Mouse (Mus musculus) forebrain, postnatal 0 days (tissue): ENCODE measurements around the gene Gpr183. TPM values are rescaled to one million over a fixed set of nuclear protein-coding genes. Genes with fewer than 3 reads are reported as not detected.

Experiments used
- ATAC-seq: fragments of 200-750 bp; cut with Nextera tagmentation; 2 replicates; pipeline ENCODE4 v1.8.0; 2017; ENCODE audit warnings: mild to moderate bottlenecking, moderate library complexity
- DNase-seq: peaks from one replicate; pipeline ENCODE4 v3.0.0-alpha.2; 2015
- H3K27ac ChIP-seq: fragments of 300-500 bp; sonication (generic); 2 replicates; pipeline ENCODE4 v1.5.1; 2014; ENCODE audit warnings: low read depth, mild to moderate bottlenecking, antibody characterized with exemption, low read length, moderate library complexity, mixed read lengths
- H3K27me3 ChIP-seq: fragments of 300-500 bp; sonication (generic); 2 replicates; pipeline ENCODE4 v1.6.1; 2014; ENCODE audit warnings: mild to moderate bottlenecking, low read length, mixed read lengths; ENCODE audit not compliant: insufficient read depth
- H3K36me3 ChIP-seq: fragments of 300-500 bp; sonication (generic); 2 replicates; pipeline ENCODE4 v1.6.1; 2014; ENCODE audit warnings: mild to moderate bottlenecking, moderate library complexity; ENCODE audit not compliant: insufficient read depth
- H3K4me1 ChIP-seq: fragments of 300-500 bp; sonication (generic); 2 replicates; pipeline ENCODE4 v1.6.1; 2014; ENCODE audit warnings: antibody characterized with exemption; ENCODE audit not compliant: insufficient read depth
- H3K4me2 ChIP-seq: fragments of 300-500 bp; sonication (generic); 2 replicates; pipeline ENCODE4 v1.6.1; 2014; ENCODE audit warnings: low read depth, mild to moderate bottlenecking, moderate library complexity
- H3K4me3 ChIP-seq: fragments of 300-500 bp; sonication (generic); 2 replicates; pipeline ENCODE4 v1.5.1; 2014; ENCODE audit warnings: low read depth, low read length, mixed read lengths
- H3K9ac ChIP-seq: fragments of 300-500 bp; sonication (generic); 2 replicates; pipeline ENCODE4 v1.6.1; 2014; ENCODE audit warnings: mild to moderate bottlenecking
- H3K9me3 ChIP-seq: fragments of 300-500 bp; sonication (generic); 2 replicates; pipeline ENCODE4 v1.6.1; 2016; ENCODE audit warnings: low read length
- CTCF ChIP-seq: sonication (generic); IDR thresholded peaks from 2 replicates; pipeline ENCODE4 v1.5.1; 2016; ENCODE audit warnings: antibody characterized with exemption, control low read depth, low read depth
- WGBS: fragments of 180-500 bp; shearing (Covaris S2); extraction: QIAGEN DNeasy Blood & Tissue Kit; methylation state at CpG from one replicate; pipeline ENCODE4 v1.1.7; 2014; 5-methylcytosine and 5-hydroxymethylcytosine counted together
- polyA plus RNA-seq: library from polyadenylated mRNA; unstranded; fragments of >200 nt; fragmentation: Nextera tagmentation; extraction: Ambion mirVana; gene quantifications from 2 replicates; pipeline ENCODE4 v1.2.1, GENCODE M21; 2015
- total RNA-seq: library from RNA; depleted of rRNA; stranded (reverse); fragments of >200 nt; gene quantifications from 2 replicates; pipeline ENCODE4 v1.2.3, GENCODE M21; 2014

Gpr183 gene
- total and polyA plus RNA-seq, 2 experiments from 2014 or later = 0.52 to 0.74 TPM

GRCm38 (mm10) chr14:121939582-121939981 is 25.4 kb downstream of the Gpr183 start:
- 97% methylated on average over 3 of the region's 3 CpGs for WGBS
- no peak for TF ChIP-seq CTCF
- ATAC-seq (no peak), DNase-seq (no peak)
- Histone ChIP-seq H3K9ac (no peak overlapping the region), H3K4me2 (no peak overlapping the region), H3K9me3 (peaks cover 5% of the 10 kb centered on the region; the same call in 1 of the 2 replicates), H3K36me3 (no peaks in the 10 kb centered on the region), H3K27ac (no peak overlapping the region), H3K27me3 (no peaks in the 10 kb centered on the region), H3K4me3 (no peak overlapping the region), H3K4me1 (no peaks in the 10 kb centered on the region)

- Histone ChIP-seq H3K4me3 (no peak overlapping the region), H3K36me3 (peaks cover 6% of the 10 kb centered on the region), H3K27ac (no peak overlapping the region), H3K27me3 (no peaks in the 10 kb centered on the region), H3K9me3 (peaks cover 5% of the 10 kb centered on the region; the same call in 1 of the 2 replicates), H3K4me1 (no peaks in the 10 kb centered on the region), H3K9ac (no peak overlapping the region), H3K4me2 (no peak overlapping the region)
- WGBS = 95% methylated on average over 11 of the region's 11 CpGs
- no peak for ATAC-seq
- no peak for DNase-seq
- no peak for TF ChIP-seq CTCF
Observed at GRCm38 (mm10) chr14:121938256-121939191, 26.5 kb downstream of the Gpr183 start.

- no peaks in the 10 kb centered on the region for H3K27me3 ChIP-seq
- H3K36me3 ChIP-seq = peaks cover 6% of the 10 kb centered on the region
- DNase-seq (no peak), ATAC-seq (no peak)
- no peak overlapping the region for H3K27ac ChIP-seq
- no peak overlapping the region for H3K4me2 ChIP-seq
- no peak overlapping the region for H3K4me3 ChIP-seq
- WGBS = 86% methylated on average over 11 of the region's 11 CpGs
- peaks cover 5% of the 10 kb centered on the region; the same call in 1 of the 2 replicates for H3K9me3 ChIP-seq
- no peak overlapping the region for H3K9ac ChIP-seq
- no peaks in the 10 kb centered on the region for H3K4me1 ChIP-seq
- TF ChIP-seq CTCF = no peak
Observed at GRCm38 (mm10) chr14:121937601-121938255, 27.3 kb downstream of the Gpr183 start.

GRCm38 (mm10) chr14:121936856-121937255 is 28.1 kb downstream of the Gpr183 start:
- 84% methylated on average over 8 of the region's 8 CpGs for WGBS
- H3K27ac ChIP-seq = no peak overlapping the region
- no peak overlapping the region for H3K9ac ChIP-seq
- H3K4me1 ChIP-seq = no peaks in the 10 kb centered on the region
- H3K36me3 ChIP-seq = peaks cover 6% of the 10 kb centered on the region
- peaks cover 5% of the 10 kb centered on the region; the same call in 1 of the 2 replicates for H3K9me3 ChIP-seq
- no peak overlapping the region for H3K4me3 ChIP-seq
- H3K4me2 ChIP-seq = no peak overlapping the region
- no peaks in the 10 kb centered on the region for H3K27me3 ChIP-seq
- no peak for DNase-seq
- TF ChIP-seq CTCF = no peak
- ATAC-seq = no peak

- no peak overlapping the region for H3K4me2 ChIP-seq
- no peak overlapping the region for H3K9ac ChIP-seq
- no peak for DNase-seq
- H3K36me3 ChIP-seq = peaks cover 6% of the 10 kb centered on the region
- no peak overlapping the region for H3K27ac ChIP-seq
- ATAC-seq = no peak
- H3K4me3 ChIP-seq = no peak overlapping the region
- H3K4me1 ChIP-seq = no peaks in the 10 kb centered on the region
- no peak for TF ChIP-seq CTCF
- H3K27me3 ChIP-seq = no peaks in the 10 kb centered on the region
- whole genome bisulfite sequencing = 95% methylated on average over 4 of the region's 4 CpGs
- H3K9me3 ChIP-seq = peaks cover 5% of the 10 kb centered on the region; the same call in 1 of the 2 replicates
Observed at GRCm38 (mm10) chr14:121936356-121936755, 28.6 kb downstream of the Gpr183 start.

GRCm38 (mm10) chr14:121934597-121934946 is 30.4 kb downstream of the Gpr183 start:
- DNase-seq = no peak
- H3K36me3 ChIP-seq = peaks cover 6% of the 10 kb centered on the region
- H3K27ac ChIP-seq = no peak overlapping the region
- H3K4me1 ChIP-seq = no peaks in the 10 kb centered on the region
- WGBS = 96% methylated on average over 5 of the region's 5 CpGs
- H3K9ac ChIP-seq = no peak overlapping the region
- no peak for TF ChIP-seq CTCF
- peaks cover 5% of the 10 kb centered on the region; the same call in 1 of the 2 replicates for H3K9me3 ChIP-seq
- no peak overlapping the region for H3K4me3 ChIP-seq
- no peak for ATAC-seq
- no peak overlapping the region for H3K4me2 ChIP-seq
- no peaks in the 10 kb centered on the region for H3K27me3 ChIP-seq
